Mouse (Mus musculus): Measurements from ENCODE around the gene Fhl1. TPM values are rescaled to one million over a fixed set of nuclear protein-coding genes. Genes with fewer than 3 reads are reported as not detected.

Gene Fhl1
- total RNA-seq, 2 experiments from 2014 or later, result 0.34 TPM; not detected in 1

Other genes with a start within 250 kb of the Fhl1 start
- gene Gm10477, start 207.0 kb upstream of the Fhl1 start, total RNA-seq (2015; ENCODE audit: low replicate concordance), result not detected in 2 replicates
- 44.9 TPM in 1 of 2 replicates, not detected in the other for gene Gm10477, start 207.0 kb upstream of the Fhl1 start, total RNA-seq (2017; ENCODE audit: low replicate concordance)
- gene Gm648, start 182.2 kb upstream of the Fhl1 start, total RNA-seq (2015; ENCODE audit: low replicate concordance), result not detected in 2 replicates
- 0.84 TPM in 1 of 2 replicates, not detected in the other for gene Gm648, start 182.2 kb upstream of the Fhl1 start, total RNA-seq (2017; ENCODE audit: low replicate concordance)
- 6.5 and 10.9 TPM in 2 replicates for gene Mmgt1, start 133.7 kb upstream of the Fhl1 start, total RNA-seq (2015; ENCODE audit: low replicate concordance)
- 5.9 and 6.8 TPM in 2 replicates for gene Mmgt1, start 133.7 kb upstream of the Fhl1 start, total RNA-seq (2017; ENCODE audit: low replicate concordance)
- 2.9 and 7.7 TPM in 2 replicates for gene Slc9a6, start 122.0 kb upstream of the Fhl1 start, total RNA-seq (2015; ENCODE audit: low replicate concordance)
- 1.4 and 1.9 TPM in 2 replicates for gene Slc9a6, start 122.0 kb upstream of the Fhl1 start, total RNA-seq (2017; ENCODE audit: low replicate concordance)
- not detected in 2 replicates for gene Map7d3, start 90.5 kb downstream of the Fhl1 start, total RNA-seq (2015; ENCODE audit: low replicate concordance)
- gene Map7d3, start 90.5 kb downstream of the Fhl1 start, total RNA-seq (2017; ENCODE audit: low replicate concordance), result 2.0 TPM in 1 of 2 replicates, not detected in the other
- not detected in 2 replicates for gene Adgrg4, start 138.4 kb downstream of the Fhl1 start, total RNA-seq (2015; ENCODE audit: low replicate concordance)
- not detected in 2 replicates for gene Adgrg4, start 138.4 kb downstream of the Fhl1 start, total RNA-seq (2017; ENCODE audit: low replicate concordance)

Measured in erythroblast, adult 5-6 weeks (primary cell).